Mouse (Mus musculus) kidney, embryonic 15.5 days (tissue): ENCODE results near the gene C8a. TPM values are rescaled to one million over a fixed set of nuclear protein-coding genes. Genes with fewer than 3 reads are reported as not detected.

Experiments used
- ATAC-seq: fragments of 200-750 bp; cut with Nextera tagmentation; replicated peaks from 2 replicates; pipeline ENCODE4 v1.8.0; 2017; ENCODE audit warnings: moderate TSS enrichment; ENCODE audit not compliant: low FRiP score
- H3K27ac ChIP-seq: fragments of 300-500 bp; sonication (generic); 2 replicates; pipeline ENCODE4 v1.5.1; 2015; ENCODE audit warnings: mild to moderate bottlenecking, inconsistent platforms
- H3K27me3 ChIP-seq: fragments of 300-500 bp; sonication (generic); 2 replicates; pipeline ENCODE4 v1.6.1; 2015; ENCODE audit warnings: inconsistent platforms
- H3K36me3 ChIP-seq: fragments of 300-500 bp; sonication (generic); 2 replicates; pipeline ENCODE4 v1.6.1; 2015; ENCODE audit warnings: inconsistent platforms
- H3K4me1 ChIP-seq: fragments of 300-500 bp; sonication (generic); 2 replicates; pipeline ENCODE4 v1.6.1; 2015; ENCODE audit warnings: inconsistent platforms
- H3K4me2 ChIP-seq: fragments of 300-500 bp; sonication (generic); 2 replicates; pipeline ENCODE4 v1.6.1; 2015; ENCODE audit warnings: moderate library complexity, mild to moderate bottlenecking, inconsistent platforms
- H3K4me3 ChIP-seq: fragments of 300-500 bp; sonication (generic); replicated peaks from 2 replicates; pipeline ENCODE4 v1.5.1; 2015; ENCODE audit warnings: mild to moderate bottlenecking, inconsistent platforms
- H3K9ac ChIP-seq: fragments of 300-500 bp; sonication (generic); 2 replicates; pipeline ENCODE4 v1.6.1; 2015; ENCODE audit warnings: mild to moderate bottlenecking, inconsistent platforms
- H3K9me3 ChIP-seq: fragments of 300-500 bp; sonication (generic); replicated peaks from 2 replicates; pipeline ENCODE4 v1.6.1; 2016; ENCODE audit warnings: inconsistent platforms
- WGBS: fragments of 180-500 bp; shearing (Covaris S2); methylation state at CpG from one replicate; pipeline ENCODE4 v1.1.7; 2015; ENCODE audit warnings: mixed read lengths; 5-methylcytosine and 5-hydroxymethylcytosine counted together
- polyA plus RNA-seq: library from polyadenylated mRNA; unstranded; fragments of >200 nt; fragmentation: Nextera tagmentation; extraction: Ambion mirVana; gene quantifications from 2 replicates; pipeline ENCODE4 v1.2.1, GENCODE M21; 2015

The C8a gene
- polyA plus RNA-seq, 1 experiment from 2014 or later, result 0.19 TPM

DNA sequence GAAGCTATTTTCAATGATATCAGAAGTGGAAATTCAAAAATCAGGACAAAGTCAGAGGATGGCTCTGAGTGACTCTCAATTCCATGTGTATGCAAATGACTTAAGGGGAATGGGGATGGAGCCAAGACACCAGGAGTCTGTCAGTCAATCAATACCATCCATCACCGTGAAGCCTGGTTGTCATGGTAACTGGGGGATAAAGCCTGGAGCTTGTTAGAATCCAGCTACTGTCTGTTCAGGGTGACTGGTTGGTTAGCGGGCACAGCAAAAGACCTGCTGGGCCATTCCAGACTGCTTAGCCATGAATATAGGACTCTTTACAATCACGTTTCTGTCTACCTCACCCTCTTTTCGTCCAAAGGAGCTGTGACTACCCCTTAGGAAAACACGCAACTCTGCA, 41.1 kb downstream of the C8a start:
- Histone ChIP-seq H3K4me1 (no peaks in the 10 kb centered on the region), H3K27ac (no peak overlapping the region), H3K9ac (no peak overlapping the region), H3K9me3 (no peaks in the 10 kb centered on the region), H3K27me3 (no peaks in the 10 kb centered on the region), H3K36me3 (no peaks in the 10 kb centered on the region), H3K4me3 (no peak overlapping the region), H3K4me2 (no peak overlapping the region)
- no peak for ATAC-seq
- 63% methylated on average over 5 of the region's 5 CpGs for WGBS

DNA sequence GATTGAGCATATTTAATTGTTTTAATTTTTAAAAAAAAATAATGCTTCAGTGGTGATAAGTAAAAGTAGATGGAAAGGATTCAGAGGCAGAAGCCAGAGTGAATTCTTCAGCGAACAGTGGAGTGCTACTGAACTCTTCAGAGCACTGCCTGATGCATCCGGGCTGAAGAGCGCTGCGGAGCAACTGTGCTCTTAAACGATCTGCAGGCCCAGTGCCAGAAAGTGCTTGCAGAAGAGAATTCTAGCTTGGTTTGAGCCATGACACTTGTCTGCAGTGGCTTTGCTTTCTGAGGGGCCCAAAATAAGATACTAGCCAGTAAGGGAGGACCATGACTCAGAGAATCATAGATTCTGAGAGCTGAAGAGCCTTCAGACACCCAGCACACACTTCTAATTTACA, 47.3 kb downstream of the C8a start:
- H3K4me3 ChIP-seq, result no peak overlapping the region
- no peak overlapping the region for H3K4me2 ChIP-seq
- H3K9ac ChIP-seq, result no peak overlapping the region
- 70% methylated on average over 5 of the region's 5 CpGs for WGBS
- H3K27ac ChIP-seq, result no peak overlapping the region
- H3K9me3 ChIP-seq, result no peaks in the 10 kb centered on the region
- ATAC-seq, result no peak
- no peaks in the 10 kb centered on the region for H3K4me1 ChIP-seq
- no peaks in the 10 kb centered on the region for H3K27me3 ChIP-seq
- H3K36me3 ChIP-seq, result no peaks in the 10 kb centered on the region

DNA sequence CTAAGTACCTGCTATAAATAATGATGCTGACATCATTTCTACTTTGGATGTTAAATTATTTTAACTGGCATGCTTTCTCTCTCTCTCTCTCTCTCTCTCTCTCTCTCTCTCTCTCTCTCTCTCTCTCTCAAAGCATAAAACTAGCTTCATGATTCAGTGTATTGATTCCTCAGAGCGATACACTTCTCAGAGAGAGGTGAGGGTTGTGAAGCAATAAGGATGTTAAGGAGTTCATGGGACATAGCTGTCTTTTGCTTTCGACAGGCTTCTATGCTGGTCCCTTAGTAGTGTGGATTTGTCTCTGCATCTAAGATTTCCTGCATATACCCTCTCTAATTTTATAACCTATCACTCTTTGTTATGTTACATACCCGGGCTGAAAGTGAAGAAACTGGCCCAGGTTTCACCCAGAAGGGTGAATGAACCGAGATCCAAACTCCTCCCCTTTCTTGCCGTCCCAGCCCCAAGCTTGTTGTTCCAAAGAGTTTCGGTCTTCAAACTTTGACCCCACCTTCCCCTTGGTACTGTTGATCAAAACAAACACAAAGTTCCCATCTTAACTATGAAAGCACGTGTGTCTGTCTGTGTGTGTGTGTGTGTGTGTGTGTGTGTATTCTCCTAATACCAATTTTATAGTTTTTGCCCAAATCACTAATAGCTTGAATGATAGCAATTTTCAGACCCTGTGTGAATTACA, 51.7 kb downstream of the C8a start:
- Histone ChIP-seq H3K4me2 (no peak overlapping the region), H3K4me3 (no peak overlapping the region), H3K27me3 (no peaks in the 10 kb centered on the region), H3K9ac (no peak overlapping the region), H3K27ac (no peak overlapping the region), H3K4me1 (no peaks in the 10 kb centered on the region), H3K9me3 (no peaks in the 10 kb centered on the region), H3K36me3 (no peaks in the 10 kb centered on the region)
- WGBS, result 47% methylated on average over 7 of the region's 7 CpGs
- ATAC-seq, result no peak

DNA sequence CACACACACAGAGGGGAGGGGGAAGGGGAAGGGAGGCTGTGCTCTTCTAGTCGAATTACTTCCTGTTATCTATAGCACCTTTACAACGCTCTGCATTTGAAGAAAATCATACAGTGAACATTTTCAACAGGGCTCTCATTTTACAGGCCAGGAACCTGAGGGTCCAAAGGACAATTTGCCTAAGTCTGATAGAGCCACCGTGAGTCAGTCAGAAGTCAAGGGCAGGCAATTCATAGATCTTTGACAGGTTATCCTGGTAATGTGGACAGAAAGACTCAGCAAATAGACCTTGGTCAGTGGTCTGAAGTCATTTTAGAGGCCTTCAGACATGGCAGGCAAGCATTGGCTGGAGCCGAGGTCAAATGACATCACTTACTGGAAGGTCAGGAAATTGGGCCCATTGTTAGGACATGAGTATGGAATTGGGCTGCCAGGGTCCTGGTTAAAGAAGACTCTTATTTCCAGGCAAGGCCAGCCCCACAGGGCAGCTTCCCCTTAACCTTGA, 52.5 kb downstream of the C8a start:
- H3K9me3 ChIP-seq, result no peaks in the 10 kb centered on the region
- no peaks in the 10 kb centered on the region for H3K36me3 ChIP-seq
- H3K27me3 ChIP-seq, result no peaks in the 10 kb centered on the region
- no peak overlapping the region for H3K4me2 ChIP-seq
- no peak for ATAC-seq
- H3K9ac ChIP-seq, result no peak overlapping the region
- no peaks in the 10 kb centered on the region for H3K4me1 ChIP-seq
- no peak overlapping the region for H3K27ac ChIP-seq
- no peak overlapping the region for H3K4me3 ChIP-seq
- WGBS, result 73% methylated on average over 4 of the region's 4 CpGs

DNA sequence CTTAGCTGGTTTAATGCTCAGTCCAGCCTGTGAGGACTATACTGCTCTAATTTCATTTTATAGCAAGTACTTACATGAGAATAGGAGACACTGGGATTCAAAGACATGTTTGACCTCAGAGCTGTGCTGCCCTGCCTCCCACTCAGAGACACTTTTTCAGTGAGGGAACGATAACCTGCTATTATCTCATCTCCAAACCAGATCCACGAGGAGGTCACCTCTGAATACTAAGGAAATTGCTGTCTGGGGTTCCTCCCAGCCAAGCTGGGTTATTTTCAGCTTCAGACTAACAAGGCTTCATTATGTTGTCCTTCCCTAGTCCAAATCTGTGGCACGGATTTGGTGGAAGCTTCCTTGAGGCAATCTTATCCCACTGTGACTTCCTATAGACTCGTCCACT, 56.3 kb downstream of the C8a start:
- Histone ChIP-seq H3K27me3 (no peaks in the 10 kb centered on the region), H3K9ac (no peak overlapping the region), H3K4me2 (no peak overlapping the region), H3K4me3 (no peak overlapping the region), H3K9me3 (no peaks in the 10 kb centered on the region), H3K36me3 (no peaks in the 10 kb centered on the region), H3K27ac (no peak overlapping the region), H3K4me1 (no peaks in the 10 kb centered on the region)
- ATAC-seq, result no peak
- 68% methylated on average over 4 of the region's 4 CpGs for WGBS

DNA sequence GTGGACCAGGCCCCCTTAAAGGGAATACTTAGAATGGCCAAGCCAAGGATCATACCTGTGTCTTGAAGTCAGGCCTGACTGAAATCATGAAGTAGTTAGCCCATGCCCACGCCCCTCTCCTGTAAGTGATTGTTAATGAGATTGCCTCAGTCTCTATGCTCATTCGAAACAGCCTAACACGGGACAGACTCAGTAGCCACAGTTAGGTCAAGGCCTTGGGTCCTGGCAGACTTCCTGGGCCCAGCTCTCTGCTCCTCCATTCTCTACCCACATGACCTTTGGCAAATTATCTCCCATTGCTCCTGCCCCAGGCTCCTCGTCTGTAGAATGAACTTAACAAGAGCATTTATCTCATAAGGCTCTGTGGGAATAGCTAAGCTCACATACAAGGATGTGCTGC, 57.2 kb downstream of the C8a start:
- Histone ChIP-seq H3K9me3 (no peaks in the 10 kb centered on the region), H3K27me3 (no peaks in the 10 kb centered on the region), H3K4me3 (no peak overlapping the region), H3K36me3 (no peaks in the 10 kb centered on the region), H3K9ac (no peak overlapping the region), H3K4me2 (no peak overlapping the region), H3K27ac (no peak overlapping the region), H3K4me1 (no peaks in the 10 kb centered on the region)
- 68% methylated on average over 4 of the region's 4 CpGs for WGBS
- ATAC-seq, result no peak

DNA sequence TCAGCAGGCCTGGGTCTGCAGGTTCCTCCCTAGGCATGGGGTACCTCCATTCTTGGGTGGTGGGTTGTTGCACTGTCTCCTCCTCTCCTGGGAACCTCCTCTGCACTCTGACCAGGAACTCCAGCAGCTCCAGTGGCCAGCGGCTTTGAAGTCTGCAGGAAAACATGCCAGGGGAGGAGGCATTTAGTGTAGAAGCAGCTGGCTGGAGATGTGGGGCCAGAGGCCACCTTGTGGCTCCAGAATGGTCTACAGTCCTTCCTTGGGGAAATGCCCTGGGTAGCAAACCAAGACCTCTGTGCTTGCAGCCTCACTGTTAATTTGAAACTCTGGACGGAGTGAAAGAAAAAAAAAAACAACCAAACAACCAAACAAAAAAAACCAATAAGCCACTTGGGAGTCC, 58.7 kb downstream of the C8a start:
- WGBS, result 45% methylated on average over 2 of the region's 2 CpGs
- H3K27me3 ChIP-seq, result no peaks in the 10 kb centered on the region
- H3K27ac ChIP-seq, result no peak overlapping the region
- H3K4me3 ChIP-seq, result no peak overlapping the region
- H3K4me2 ChIP-seq, result no peak overlapping the region
- H3K4me1 ChIP-seq, result no peaks in the 10 kb centered on the region
- H3K9ac ChIP-seq, result no peak overlapping the region
- no peak for ATAC-seq
- H3K36me3 ChIP-seq, result no peaks in the 10 kb centered on the region
- no peaks in the 10 kb centered on the region for H3K9me3 ChIP-seq

DNA sequence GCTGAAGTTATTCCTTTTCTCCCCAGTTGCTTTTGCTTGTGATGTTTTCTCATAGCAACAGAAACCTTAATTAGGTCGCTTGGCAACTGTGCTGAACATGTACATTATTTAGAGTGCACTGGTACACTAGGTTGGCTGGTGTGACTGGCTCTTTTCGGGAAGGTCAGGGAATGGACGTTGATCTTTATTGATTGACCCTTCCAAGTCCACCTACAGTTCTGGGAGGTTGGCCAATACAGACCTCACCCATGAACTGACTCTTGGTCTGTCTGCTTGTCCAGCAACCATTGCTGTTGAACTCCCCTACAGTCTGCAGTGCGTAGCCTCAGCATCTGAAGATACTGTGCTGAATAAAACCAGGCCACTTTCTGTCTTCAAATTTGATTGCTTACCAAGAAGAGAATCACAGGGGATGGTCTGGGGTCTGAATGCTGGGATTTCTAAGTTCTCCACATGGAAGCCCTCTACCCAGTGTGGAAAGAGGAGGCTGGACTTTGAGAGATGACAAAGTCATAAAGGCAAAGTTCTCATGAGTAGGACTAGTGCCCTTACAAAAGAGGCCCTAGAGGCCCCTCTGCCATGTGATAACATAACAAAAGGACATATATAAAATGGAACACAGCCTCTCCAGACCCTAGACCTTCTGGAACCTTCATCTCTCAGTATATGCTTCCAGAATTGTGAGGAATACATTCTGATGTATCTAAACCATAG, 59.5 kb downstream of the C8a start:
- H3K27me3 ChIP-seq, result no peaks in the 10 kb centered on the region
- 86% methylated on average over 4 of the region's 4 CpGs for WGBS
- no peaks in the 10 kb centered on the region for H3K4me1 ChIP-seq
- no peak overlapping the region for H3K4me2 ChIP-seq
- no peaks in the 10 kb centered on the region for H3K9me3 ChIP-seq
- no peak overlapping the region for H3K9ac ChIP-seq
- no peak overlapping the region for H3K27ac ChIP-seq
- no peaks in the 10 kb centered on the region for H3K36me3 ChIP-seq
- ATAC-seq, result no peak
- no peak overlapping the region for H3K4me3 ChIP-seq

DNA sequence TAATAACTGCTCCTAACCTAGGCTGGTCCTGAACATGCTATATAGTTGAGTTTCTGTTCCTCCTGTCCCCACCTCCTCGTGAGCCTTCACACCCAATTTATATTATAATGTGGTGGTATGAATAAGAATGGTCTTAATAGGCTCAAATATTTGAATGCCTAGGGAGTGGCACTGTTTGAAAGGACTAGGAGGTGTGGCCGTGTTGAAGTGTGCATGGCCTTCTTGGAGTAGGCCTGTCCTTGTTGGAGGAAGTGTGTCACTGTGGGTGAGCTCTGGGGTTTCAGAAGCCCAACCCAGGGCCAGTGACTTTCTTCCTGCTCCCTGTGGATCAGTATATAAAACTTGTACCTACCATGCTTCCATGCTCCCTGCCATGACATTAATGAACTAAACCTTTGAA, 62.6 kb downstream of the C8a start:
- WGBS, result 81% methylated on average over 2 of the region's 2 CpGs
- Histone ChIP-seq H3K27me3 (no peaks in the 10 kb centered on the region), H3K4me2 (no peak overlapping the region), H3K9ac (no peak overlapping the region), H3K36me3 (no peaks in the 10 kb centered on the region), H3K4me1 (no peaks in the 10 kb centered on the region), H3K4me3 (no peak overlapping the region), H3K27ac (no peak overlapping the region), H3K9me3 (no peaks in the 10 kb centered on the region)
- no peak for ATAC-seq

DNA sequence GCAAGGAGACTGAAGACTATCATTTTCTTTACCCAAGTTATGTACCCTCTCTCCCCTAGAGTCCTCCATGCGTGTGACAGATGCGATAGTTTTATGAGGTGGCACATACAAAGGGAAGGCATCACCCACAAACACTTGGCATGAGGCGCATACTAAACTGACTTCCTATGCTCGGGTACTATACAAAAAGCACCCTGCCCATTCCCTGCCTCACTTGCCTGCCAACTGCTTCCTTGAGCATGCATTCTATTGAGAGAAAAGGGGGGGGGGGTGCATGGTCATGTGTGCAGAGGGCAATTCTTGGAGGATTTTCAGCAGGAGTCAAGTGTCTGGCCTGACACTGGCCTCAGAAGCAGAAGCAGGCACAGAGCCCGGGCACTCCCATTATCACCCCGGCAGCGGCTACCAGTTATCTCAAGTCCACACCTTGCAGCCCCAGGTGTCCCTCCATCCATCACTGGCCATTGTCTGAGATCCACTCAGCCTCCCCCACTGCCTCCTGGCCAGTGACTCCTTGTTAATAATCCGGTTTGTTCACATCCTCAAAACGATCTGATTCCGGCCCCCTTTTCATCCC, 65.4 kb downstream of the C8a start:
- H3K9ac ChIP-seq, result no peak overlapping the region
- no peak overlapping the region for H3K4me2 ChIP-seq
- WGBS, result 63% methylated on average over 10 of the region's 10 CpGs
- ATAC-seq, result no peak
- no peaks in the 10 kb centered on the region for H3K36me3 ChIP-seq
- no peak overlapping the region for H3K4me3 ChIP-seq
- H3K9me3 ChIP-seq, result no peaks in the 10 kb centered on the region
- H3K27ac ChIP-seq, result no peak overlapping the region
- no peaks in the 10 kb centered on the region for H3K4me1 ChIP-seq
- H3K27me3 ChIP-seq, result no peaks in the 10 kb centered on the region

DNA sequence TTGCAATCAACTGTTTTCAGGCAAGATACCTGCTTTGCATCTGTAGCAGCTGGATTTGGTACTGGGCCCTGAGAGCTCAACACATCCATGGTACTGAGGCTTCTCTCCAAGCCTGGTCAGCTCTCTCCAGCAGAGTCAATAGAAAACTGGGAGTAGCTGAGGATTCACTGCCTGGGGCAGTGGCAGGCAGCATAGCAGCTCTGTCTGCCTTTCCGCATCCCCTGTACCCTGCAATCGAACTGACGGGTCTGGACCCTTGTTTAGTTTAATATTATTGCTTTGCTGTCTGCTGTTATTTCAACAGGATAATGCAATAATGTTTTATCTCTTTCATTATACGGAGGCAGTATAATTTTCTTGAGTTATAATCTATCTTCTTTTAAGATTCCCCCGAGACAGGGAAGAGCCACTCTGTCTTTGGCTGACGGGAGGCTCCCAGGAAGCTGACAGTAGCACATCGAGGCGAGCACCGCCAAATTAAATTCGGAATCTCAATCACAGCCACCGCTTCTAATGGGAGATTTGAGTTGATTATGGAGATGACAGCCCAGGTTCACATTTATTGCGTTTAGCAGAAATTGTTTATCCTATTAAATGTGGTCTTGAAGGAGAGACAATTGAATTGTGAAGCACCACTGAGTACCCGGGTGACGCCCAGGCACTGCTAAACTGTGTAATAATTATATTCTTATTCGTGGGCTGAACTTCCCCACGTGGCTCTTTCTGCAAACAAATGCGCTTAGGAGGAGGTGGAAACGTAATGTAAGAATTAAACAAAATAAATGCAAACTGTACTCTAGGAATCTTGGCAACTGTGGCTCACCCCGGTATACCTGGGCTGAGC, 70.6 kb downstream of the C8a start:
- Histone ChIP-seq H3K4me2 (no peak overlapping the region), H3K27me3 (no peaks in the 10 kb centered on the region), H3K27ac (no peak overlapping the region), H3K9me3 (no peaks in the 10 kb centered on the region), H3K4me1 (no peaks in the 10 kb centered on the region), H3K9ac (no peak overlapping the region), H3K36me3 (no peaks in the 10 kb centered on the region), H3K4me3 (no peak overlapping the region)
- ATAC-seq, result no peak
- 81% methylated on average over 19 of the region's 19 CpGs for whole genome bisulfite sequencing

DNA sequence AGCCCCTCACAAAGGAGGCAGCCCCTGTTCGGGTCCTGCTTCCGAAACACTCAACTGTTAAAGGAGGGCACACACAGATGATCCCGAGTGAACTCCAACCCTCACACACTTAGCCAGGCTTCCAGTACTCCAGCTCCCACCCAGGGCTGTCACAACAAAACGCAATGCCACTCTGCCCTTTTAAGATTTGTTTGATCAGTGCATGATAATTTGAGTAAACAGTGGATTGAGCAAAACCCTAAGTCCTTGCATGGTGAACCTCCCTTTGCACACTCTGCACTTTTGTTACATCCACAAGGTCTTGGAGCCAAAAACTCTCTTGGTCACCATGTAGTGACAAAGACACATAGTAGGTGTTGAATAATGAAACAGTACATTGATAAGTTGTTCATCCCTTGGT, 72.1 kb downstream of the C8a start:
- no peak overlapping the region for H3K27ac ChIP-seq
- no peaks in the 10 kb centered on the region for H3K9me3 ChIP-seq
- 87% methylated on average over 4 of the region's 4 CpGs for WGBS
- no peak overlapping the region for H3K9ac ChIP-seq
- H3K4me3 ChIP-seq, result no peak overlapping the region
- no peak for ATAC-seq
- H3K4me2 ChIP-seq, result no peak overlapping the region
- H3K4me1 ChIP-seq, result no peaks in the 10 kb centered on the region
- H3K36me3 ChIP-seq, result no peaks in the 10 kb centered on the region
- H3K27me3 ChIP-seq, result no peaks in the 10 kb centered on the region
